Mouse (Mus musculus) gastrocnemius, postnatal 36 days (tissue): ENCODE measurements around the gene Arhgef3. TPM values are rescaled to one million over a fixed set of nuclear protein-coding genes. Genes with fewer than 3 reads are reported as not detected.
"Not testable (repeated sequence)": the region's sequence is repeated elsewhere in the genome, so short reads cannot be mapped to it uniquely, and the experiment has no call there.

Experiments used
- DNase-seq, 2 experiments: peaks; one replicate each; pipeline ENCODE4 v3.0.0; 2022
- intact Hi-C: fragments of 180-260 bp; cut with DNase I; formaldehyde crosslinking; loops from one replicate; pipeline ENCODE4 v1.15.1; 2025
- total RNA-seq, 2 experiments: library from RNA; stranded (reverse); gene quantifications; 2 replicates each; pipeline ENCODE4 v1.2.3; 2021

The Arhgef3 gene
- total RNA-seq, 2 experiments from 2014 or later = 8.7 to 10.1 TPM

GRCm38 (mm10) chr14:27182646-27183438, 68.1 kb downstream of the Arhgef3 start:
- intact Hi-C loops = loop anchor here (5.0 kb wide), 1 partner anchor 151 kb away; no protein-coding TSS in a partner anchor

DNA sequence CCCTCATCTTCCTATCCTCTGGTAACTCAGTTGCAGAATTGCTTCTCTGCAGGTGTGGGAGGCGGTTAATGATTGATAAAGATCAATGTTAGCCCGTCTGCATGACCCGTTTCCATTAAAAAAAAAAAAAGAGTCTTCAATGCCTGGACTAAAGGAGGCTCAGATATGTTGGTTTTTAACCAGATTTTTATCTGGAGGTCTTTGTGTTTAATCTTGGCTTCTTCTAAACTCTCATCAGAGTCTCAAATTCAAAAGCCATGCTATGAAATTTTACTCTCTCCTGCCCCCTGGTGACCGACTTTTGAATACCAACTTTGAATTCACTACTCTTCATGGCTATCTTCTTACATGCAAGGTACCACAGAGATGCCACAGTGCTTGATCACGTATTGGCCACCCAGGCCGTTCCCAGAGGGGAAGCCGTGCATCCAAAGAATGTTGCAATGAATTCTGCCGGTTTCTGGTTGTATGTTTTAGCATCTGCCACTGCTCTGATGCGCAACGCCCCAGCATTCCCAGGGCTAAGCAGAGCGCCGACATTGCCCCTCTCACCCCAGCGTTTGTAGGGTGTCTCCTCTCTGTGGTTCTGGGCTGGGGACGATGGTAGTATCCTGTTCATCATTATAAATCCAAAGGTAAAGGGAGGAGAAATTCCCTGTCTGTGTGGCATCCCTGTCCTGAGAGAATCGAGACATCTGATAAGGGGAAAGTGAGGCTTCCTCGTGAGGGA, 69.0 kb downstream of the Arhgef3 start:
- peak in 1 of 2 experiments; percentile 66 for DNase-seq
- intact Hi-C loops = loop anchor here (5.0 kb wide), 1 partner anchor 151 kb away; no protein-coding TSS in a partner anchor

More at GRCm38 (mm10) chr14:27182646-27183438, 68.1 kb downstream of the Arhgef3 start:
- no peak for DNase-seq

GRCm38 (mm10) chr14:27185902-27186301, 71.2 kb downstream of the Arhgef3 start:
- DNase-seq = no peak
- intact Hi-C loops = loop anchor here (5.0 kb wide), 1 partner anchor 151 kb away; no protein-coding TSS in a partner anchor

DNA sequence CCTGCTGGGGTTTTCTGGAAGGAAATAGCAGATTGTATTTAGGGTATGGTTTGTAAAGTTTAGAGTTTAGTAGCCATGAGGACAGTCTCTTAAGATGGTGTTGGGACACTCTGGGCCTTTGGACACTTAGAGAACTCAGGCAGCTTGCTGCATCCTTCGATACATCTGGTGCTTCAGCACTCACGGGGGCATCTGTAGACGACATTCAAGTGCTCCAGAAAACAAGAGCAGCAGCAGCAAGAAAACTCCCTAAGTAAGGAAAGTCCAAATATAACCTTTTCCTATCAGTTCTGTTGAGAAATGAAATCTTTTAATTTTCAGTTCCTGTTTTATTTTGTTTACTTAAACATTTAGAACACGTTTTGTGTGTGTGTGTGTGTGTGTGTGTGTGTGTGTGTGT, 71.9 kb downstream of the Arhgef3 start:
- DNase-seq = no peak
- intact Hi-C loops = loop anchor here (5.0 kb wide), 1 partner anchor 151 kb away; no protein-coding TSS in a partner anchor

- intact Hi-C loops = loop anchor here (5.0 kb wide), 1 partner anchor 150 kb away; no protein-coding TSS in a partner anchor
These were observed 72.3 kb downstream of the Arhgef3 start for GRCm38 (mm10) chr14:27187025-27187424.

GRCm38 (mm10) chr14:27187885-27188284, 73.2 kb downstream of the Arhgef3 start:
- intact Hi-C loops = loop anchor here (1.0 to 5.0 kb wide), 2 partner anchors 149 to 225 kb away; no protein-coding TSS in a partner anchor

More at GRCm38 (mm10) chr14:27187025-27187424, 72.3 kb downstream of the Arhgef3 start:
- peak; percentile 68 to 76 for DNase-seq

DNA sequence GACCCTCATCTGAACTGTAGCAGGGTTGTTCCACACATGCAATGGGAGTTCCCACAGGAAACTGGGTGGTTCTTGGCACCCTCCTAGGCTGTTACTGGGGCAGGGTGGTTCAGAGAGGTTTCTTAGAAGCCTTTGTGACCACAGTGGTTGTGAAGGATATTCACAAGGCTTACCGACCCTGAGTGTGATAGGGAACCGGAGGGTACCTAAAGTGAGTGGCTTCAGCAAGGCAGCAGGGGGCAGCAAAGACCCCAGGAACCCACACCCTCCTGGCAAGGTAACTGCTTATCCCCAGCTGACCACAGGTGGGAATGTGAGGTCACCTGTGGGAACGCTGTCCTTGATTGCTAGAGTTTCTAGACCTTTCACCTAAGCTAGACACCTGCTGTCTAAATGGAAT, 77.8 kb downstream of the Arhgef3 start:
- DNase-seq = no peak

More at GRCm38 (mm10) chr14:27187885-27188284, 73.2 kb downstream of the Arhgef3 start:
- no peak for DNase-seq

DNA sequence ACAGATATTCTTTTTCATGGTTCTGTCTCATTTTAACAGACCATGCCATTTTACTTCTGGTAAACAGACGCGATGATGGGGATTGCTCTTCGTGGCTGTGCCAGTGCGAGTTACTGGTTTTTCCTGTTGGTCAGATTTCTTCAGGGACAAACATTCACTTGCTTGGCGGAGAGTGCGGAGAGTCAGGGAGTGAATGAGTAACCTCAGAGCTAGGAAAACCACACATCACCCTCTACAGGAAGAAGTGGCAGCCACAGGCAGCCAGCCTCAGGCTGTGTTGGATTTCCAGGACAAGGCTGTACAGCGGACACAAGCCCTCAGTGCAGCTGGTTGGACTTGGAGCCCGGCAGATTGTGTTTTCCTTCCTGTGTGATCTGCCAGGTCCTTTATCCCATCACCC, 82.3 kb downstream of the Arhgef3 start:
- no peak for DNase-seq
- intact Hi-C loops = no loop called here

More for the DNA sequence above, 77.8 kb downstream of the Arhgef3 start:
- intact Hi-C loops = no loop called here

DNA sequence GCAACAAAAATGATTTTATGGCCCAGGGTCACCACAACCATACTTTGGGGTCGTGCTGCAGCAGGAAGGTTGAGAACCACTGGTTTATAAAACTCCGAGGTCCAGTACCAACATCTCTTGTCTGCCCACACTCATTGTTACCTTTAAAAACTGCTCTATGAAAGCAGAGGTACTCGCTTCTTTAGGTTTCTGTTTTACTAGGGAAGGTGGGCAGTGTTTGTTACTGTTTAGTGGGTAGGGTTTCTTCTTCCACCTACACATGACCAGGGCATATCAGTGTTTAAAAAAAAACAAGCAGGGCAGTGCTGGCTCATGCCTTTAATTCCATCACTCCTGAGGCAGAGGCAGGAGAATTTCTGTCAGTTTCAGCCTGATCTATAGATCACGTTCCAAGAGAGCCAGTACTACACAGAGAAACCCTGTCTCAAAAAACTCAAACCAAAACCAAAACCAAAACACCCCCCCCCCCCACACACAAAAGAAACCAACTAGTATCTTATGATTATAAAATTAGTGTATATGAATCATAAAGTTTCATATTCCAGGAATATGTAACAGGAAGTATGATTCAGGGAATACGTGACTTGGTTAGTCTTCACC, 83.9 kb downstream of the Arhgef3 start:
- intact Hi-C loops = no loop called here
- DNase-seq = no peak

- intact Hi-C loops = no loop called here
These were observed 84.4 kb downstream of the Arhgef3 start for GRCm38 (mm10) chr14:27199119-27199518.

GRCm38 (mm10) chr14:27199870-27200269, 85.2 kb downstream of the Arhgef3 start:
- intact Hi-C loops = no loop called here

More at GRCm38 (mm10) chr14:27199119-27199518, 84.4 kb downstream of the Arhgef3 start:
- no peak for DNase-seq

GRCm38 (mm10) chr14:27200743-27201576, 86.3 kb downstream of the Arhgef3 start:
- DNase-seq = no peak
- intact Hi-C loops = no loop called here

More at GRCm38 (mm10) chr14:27199870-27200269, 85.2 kb downstream of the Arhgef3 start:
- no peak for DNase-seq

- no peak for DNase-seq
- intact Hi-C loops = no loop called here
These were observed 87.1 kb downstream of the Arhgef3 start for GRCm38 (mm10) chr14:27201824-27202223.

GRCm38 (mm10) chr14:27204704-27205103, 90.0 kb downstream of the Arhgef3 start:
- intact Hi-C loops = no loop called here
- DNase-seq = no peak

- no peak for DNase-seq
- intact Hi-C loops = no loop called here
These were observed 91.7 kb downstream of the Arhgef3 start for GRCm38 (mm10) chr14:27206443-27206842.

DNA sequence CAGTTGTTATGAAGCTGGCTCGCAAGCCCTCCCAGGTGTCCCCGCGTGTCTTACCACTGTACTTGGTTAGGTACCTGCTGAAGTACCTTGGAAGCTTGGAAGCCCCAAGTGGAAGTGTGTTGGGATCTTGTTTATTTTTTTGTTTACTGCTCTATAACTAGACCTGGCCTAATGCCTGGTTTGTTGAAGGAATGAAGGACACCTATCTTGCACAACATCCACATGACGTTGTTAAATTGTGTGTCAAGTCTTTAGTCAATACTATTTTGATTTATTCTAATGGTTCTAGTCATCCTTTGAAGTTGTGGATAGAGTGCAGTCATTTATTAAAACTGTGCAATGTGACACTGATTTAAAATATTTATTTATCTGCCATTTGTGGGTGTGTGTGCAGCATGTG, 94.8 kb downstream of the Arhgef3 start:
- DNase-seq = no peak

DNA sequence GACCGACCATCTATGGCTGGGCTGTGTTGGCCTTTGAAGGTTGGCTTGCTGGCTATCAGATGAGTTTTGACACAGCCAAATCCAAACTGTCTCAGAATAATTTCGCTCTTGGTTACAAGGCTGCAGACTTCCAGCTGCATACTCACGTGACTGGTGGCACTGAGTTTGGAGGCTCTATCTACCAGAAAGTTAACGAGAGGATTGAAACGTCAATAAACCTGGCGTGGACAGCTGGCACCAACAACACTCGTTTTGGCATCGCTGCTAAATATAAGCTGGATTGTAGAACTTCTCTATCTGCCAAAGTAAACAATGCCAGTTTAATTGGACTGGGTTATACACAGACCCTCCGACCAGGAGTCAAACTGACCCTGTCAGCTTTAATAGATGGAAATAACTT, 96.1 kb downstream of the Arhgef3 start:
- DNase-seq, intact Hi-C loops: not testable (repeated sequence)

More for the DNA sequence above, 94.8 kb downstream of the Arhgef3 start:
- intact Hi-C loops = no loop called here

- no peak for DNase-seq
- intact Hi-C loops = no loop called here
These were observed 97.2 kb downstream of the Arhgef3 start for GRCm38 (mm10) chr14:27211743-27212445.

DNA sequence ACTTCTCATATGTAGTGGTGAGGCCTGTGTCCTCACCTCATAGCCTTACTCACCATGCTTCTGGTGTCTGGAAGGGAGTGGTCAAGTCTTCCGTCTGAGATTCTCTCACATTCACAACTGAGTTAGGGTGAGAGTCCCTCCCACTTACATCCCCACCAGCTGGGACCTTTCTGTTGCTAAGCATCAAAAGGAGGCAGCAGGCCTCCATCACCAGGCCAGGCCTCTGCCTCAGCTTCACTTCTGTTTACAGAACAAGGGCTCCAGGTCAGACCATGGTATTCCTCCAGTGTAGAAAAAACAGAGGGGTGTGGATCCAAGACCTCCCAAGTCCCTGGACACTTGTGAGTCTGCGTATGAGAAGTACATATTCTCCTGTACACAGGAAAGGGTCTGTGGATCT, 99.5 kb downstream of the Arhgef3 start:
- intact Hi-C loops = no loop called here
- no peak for DNase-seq
